Mouse (Mus musculus): ENCODE results near the gene Abca7.

Abca7 gene

GRCm38 (mm10) chr10:79994397-79995115 is 1.7 kb upstream of the Abca7 start:
- DNase-seq (ENCODE audit: low spot score in 2 of 2): peak; percentile 51 to 59

- no peak for DNase-seq (ENCODE audit: low spot score in 2 of 2)
Measured at GRCm38 (mm10) chr10:79995636-79996035, 658 bp upstream of the Abca7 start.

GRCm38 (mm10) chr10:79997034-79997760 is 903 bp downstream of the Abca7 start:
- no peak for DNase-seq (ENCODE audit: low spot score in 2 of 2)

GRCm38 (mm10) chr10:79997819-79998218 is 1.5 kb downstream of the Abca7 start:
- DNase-seq (ENCODE audit: low spot score in 2 of 2): no peak

- DNase-seq (ENCODE audit: low spot score in 2 of 2): no peak
Measured at GRCm38 (mm10) chr10:80001945-80002344, 5.7 kb downstream of the Abca7 start.

GRCm38 (mm10) chr10:80002829-80003228 is 6.5 kb downstream of the Abca7 start:
- no peak for DNase-seq (ENCODE audit: low spot score in 2 of 2)

- DNase-seq (ENCODE audit: low spot score in 2 of 2): no peak
Measured at GRCm38 (mm10) chr10:80003374-80004232, 7.3 kb downstream of the Abca7 start.

- no peak for DNase-seq (ENCODE audit: low spot score in 2 of 2)
Measured at GRCm38 (mm10) chr10:80004233-80004705, 8.0 kb downstream of the Abca7 start.

- DNase-seq (ENCODE audit: low spot score in 2 of 2): no peak
Measured at GRCm38 (mm10) chr10:80011740-80012139, 15.4 kb downstream of the Abca7 start.

- DNase-seq (ENCODE audit: low spot score in 2 of 2): no peak
Measured at GRCm38 (mm10) chr10:80013609-80014008, 17.3 kb downstream of the Abca7 start.

GRCm38 (mm10) chr10:80014484-80015290 is 18.4 kb downstream of the Abca7 start:
- no peak for DNase-seq (ENCODE audit: low spot score in 2 of 2)

- DNase-seq (ENCODE audit: low spot score in 2 of 2): peak in 1 of 2 experiments; percentile 68
Measured at GRCm38 (mm10) chr10:80015583-80015982, 19.3 kb downstream of the Abca7 start.

- DNase-seq (ENCODE audit: low spot score in 2 of 2): peak; percentile 89 to 92
Measured at GRCm38 (mm10) chr10:80016511-80016910, 20.2 kb downstream of the Abca7 start, which contains the start of gene Arhgap45. Arhgap45 (plus strand) TSS chr10:80016653.

GRCm38 (mm10) chr10:80016931-80017330 is 20.6 kb downstream of the Abca7 start:
- DNase-seq (ENCODE audit: low spot score in 2 of 2): no peak

- peak; percentile 95 to 96 for DNase-seq (ENCODE audit: low spot score in 2 of 2)
Measured at GRCm38 (mm10) chr10:80017361-80017760, 21.1 kb downstream of the Abca7 start.

- DNase-seq (ENCODE audit: low spot score in 2 of 2): peak in 1 of 2 experiments; percentile 47
Measured at GRCm38 (mm10) chr10:80017771-80018170, 21.5 kb downstream of the Abca7 start.

GRCm38 (mm10) chr10:80018739-80019297 is 22.5 kb downstream of the Abca7 start:
- DNase-seq (ENCODE audit: low spot score in 2 of 2): peak; percentile 60 to 72

GRCm38 (mm10) chr10:80019471-80020131 is 23.3 kb downstream of the Abca7 start:
- DNase-seq (ENCODE audit: low spot score in 2 of 2): no peak

- no peak for DNase-seq (ENCODE audit: low spot score in 2 of 2)
Measured at GRCm38 (mm10) chr10:80020191-80020590, 23.9 kb downstream of the Abca7 start.
